Mouse (Mus musculus) mature B cell (primary cell): ENCODE results near the gene Tpm1.

Source experiments
- in situ Hi-C: fragments of 300-500 bp; cut with MboI; formaldehyde crosslinking; loops from 2 replicates; pipeline ENCODE4 v1.14.3; 2019

Gene Tpm1

DNA sequence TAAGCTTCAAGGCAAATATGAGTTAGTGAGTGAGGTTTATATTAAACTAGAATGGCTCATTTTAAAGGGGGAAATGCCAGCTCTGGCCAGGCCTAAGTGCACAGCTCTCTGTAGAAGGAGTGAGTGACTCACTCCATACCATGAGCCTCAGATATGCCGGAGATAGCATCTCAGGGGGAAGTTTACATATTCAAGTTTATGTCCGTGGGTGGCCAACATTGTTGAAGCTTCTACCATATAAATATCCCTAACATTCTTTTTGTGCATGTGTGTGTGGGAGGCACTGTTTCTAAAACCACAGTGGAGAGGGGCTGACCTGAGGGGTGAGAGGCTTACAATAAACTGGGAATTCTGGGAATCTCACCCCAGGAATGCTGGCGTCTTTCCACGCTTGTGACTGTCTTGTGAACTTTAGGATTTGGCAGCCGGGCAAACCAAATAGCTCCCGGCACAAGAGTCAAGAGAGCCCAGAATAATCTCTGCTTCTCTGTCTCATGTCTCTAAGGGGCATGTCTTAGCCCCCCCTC lies 60.3 kb downstream of the Tpm1 start:
- in situ Hi-C loops, result no loop called here

GRCm38 (mm10) chr9:66988198-66988887 lies 60.9 kb downstream of the Tpm1 start:
- in situ Hi-C loops, result no loop called here

- in situ Hi-C loops, result no loop called here
These were observed 63.8 kb downstream of the Tpm1 start for GRCm38 (mm10) chr9:66985377-66985776.

DNA sequence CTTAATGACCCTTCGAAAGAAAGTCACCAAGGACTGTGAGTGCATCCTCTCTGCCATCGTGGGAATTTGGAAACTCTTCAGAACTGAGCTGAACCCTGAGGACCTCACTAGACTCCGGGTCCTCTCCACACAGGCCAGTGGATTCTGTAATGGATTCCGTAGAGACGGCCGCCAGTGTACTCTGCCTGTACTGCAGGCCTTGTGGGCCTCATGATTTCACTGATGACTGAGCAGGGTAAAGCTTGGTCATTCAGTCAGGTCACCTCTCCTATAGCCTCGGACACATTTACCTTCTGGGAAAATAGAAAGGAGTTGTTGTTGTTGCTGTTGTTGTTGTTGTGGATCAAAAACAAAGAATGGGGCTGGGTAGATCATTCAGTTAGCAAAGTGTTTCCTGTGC lies 67.1 kb downstream of the Tpm1 start:
- in situ Hi-C loops, result no loop called here

- in situ Hi-C loops, result no loop called here
These were observed 68.7 kb downstream of the Tpm1 start for GRCm38 (mm10) chr9:66980458-66980857.

DNA sequence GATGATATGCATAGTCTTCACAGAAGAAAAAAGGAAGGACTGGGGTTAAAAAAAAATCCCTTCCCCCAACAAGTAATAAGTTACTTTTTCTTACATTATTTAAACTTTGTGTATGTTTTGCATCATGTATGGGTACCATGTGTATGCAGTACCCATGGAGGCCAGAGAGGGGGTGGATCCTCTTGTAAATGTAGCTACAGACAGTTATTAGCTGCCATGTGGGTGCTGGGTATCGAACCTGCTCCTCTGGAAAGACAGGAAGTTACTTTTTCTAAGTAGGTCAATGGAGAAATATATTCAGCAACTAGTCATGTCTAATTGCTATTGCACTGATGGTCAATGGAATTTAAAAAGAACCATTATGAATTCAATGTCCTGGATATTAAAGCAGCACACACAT lies 70.7 kb downstream of the Tpm1 start:
- in situ Hi-C loops, result no loop called here

GRCm38 (mm10) chr9:66977982-66978381 lies 71.2 kb downstream of the Tpm1 start:
- in situ Hi-C loops, result no loop called here

- in situ Hi-C loops, result no loop called here
These were observed 72.1 kb downstream of the Tpm1 start for GRCm38 (mm10) chr9:66977121-66977520.

DNA sequence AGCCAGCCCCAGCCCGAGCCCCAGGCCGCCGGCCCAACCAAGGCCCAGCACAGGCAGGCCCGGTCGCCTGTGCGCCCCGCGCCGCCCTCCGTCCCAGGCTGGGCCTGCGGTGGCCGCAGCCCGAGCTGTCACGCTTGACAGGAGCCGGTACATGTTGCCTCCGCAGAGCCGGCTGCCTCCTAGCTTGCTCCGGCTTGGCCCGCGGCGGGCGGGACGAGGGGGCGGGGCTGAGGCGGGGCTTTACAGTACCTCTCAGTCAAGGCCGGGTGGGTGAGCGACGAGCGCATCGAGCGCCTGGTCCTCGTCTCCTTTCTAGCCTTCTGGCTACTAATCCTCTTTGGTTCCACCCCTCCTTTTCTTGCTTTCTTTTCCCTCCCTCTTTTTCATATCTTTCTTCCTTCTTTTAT lies 74.0 kb downstream of the Tpm1 start, which contains the start of gene Lactb:
Lactb (minus strand) TSS at position 246 of the 407 bp plus-strand sequence.
- in situ Hi-C loops, result no loop called here

- in situ Hi-C loops, result no loop called here
These were observed 74.4 kb downstream of the Tpm1 start for GRCm38 (mm10) chr9:66974721-66975225.
